Mouse (Mus musculus): Measurements from ENCODE around the gene Nprl3.

Gene Nprl3

GRCm38 (mm10) chr11:32198256-32198955 is 69.1 kb downstream of the Nprl3 start:
- no peak for DNase-seq (ENCODE audit: low read depth, low spot score)

DNA sequence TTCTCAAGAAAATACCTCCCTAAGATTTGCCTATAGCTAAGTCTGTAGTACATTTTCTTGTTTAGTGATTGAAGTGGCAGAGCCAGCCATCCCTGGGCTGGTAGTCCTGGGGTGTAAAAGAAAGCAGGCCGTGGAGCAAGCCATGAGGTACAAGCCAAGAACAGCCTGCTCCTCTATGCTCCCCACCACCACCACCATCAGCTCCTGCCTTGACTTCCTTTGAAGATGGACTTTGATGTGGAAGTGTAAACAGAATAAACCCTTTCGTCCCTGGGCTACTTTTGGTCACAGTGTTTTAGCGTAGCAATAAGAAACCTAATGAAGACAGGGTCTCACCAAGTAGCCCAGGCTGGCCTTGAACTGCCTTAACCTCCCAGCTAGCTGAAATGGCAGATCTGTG is 69.7 kb downstream of the Nprl3 start:
- DNase-seq (ENCODE audit: low read depth, low spot score), result no peak

DNA sequence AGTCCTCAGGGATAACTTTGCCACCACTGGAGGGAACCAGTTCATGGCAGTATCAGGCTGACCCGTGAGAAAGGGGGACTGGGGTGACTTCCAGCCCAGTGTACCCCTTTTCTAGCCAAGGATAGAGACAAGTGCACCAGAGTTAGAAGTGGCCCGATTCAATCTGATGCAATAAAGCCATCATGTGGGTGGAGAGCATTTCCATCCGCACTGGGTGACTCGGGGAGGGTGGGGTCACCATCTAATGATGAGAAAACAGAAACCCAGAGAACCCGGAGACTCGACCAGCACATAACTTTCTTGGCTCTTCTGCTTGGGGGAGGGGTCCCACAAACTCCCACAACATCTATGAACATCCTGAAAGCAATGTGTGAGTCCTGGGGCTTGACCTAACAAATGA is 70.8 kb downstream of the Nprl3 start:
- DNase-seq (ENCODE audit: low read depth, low spot score), result no peak

DNA sequence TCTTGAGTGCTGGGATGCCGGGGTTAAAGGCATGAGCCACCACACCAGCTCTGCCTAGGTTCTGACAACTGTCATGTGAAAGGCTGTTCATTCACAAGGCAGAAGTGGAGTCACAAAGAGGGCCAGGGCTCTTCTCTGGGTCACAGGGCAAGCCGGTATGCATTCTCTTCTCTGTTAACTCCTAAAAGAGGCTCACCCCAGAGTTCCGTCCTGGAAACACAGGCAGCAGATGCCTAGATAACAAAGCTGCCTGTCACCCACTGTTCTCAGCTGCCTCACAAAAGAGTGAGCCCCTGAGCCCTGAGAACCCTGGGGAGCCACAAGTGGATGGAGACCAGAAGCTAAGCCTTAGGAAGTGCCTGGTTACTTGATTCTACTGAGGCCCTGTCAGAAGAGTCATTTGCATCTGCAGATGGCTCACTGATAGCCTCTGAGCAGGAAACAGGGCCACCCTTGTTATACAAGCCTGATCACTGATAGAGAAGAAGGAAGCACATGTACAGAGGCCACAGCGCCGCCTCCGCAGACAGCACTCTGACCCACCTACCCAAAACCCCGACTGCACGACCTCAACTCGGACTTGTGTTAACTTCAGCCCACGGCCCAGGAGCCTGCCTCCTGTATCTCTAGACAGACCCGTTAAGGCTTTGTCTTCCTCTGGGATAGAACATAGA is 71.5 kb downstream of the Nprl3 start:
- DNase-seq (ENCODE audit: low read depth, low spot score), result no peak

DNA sequence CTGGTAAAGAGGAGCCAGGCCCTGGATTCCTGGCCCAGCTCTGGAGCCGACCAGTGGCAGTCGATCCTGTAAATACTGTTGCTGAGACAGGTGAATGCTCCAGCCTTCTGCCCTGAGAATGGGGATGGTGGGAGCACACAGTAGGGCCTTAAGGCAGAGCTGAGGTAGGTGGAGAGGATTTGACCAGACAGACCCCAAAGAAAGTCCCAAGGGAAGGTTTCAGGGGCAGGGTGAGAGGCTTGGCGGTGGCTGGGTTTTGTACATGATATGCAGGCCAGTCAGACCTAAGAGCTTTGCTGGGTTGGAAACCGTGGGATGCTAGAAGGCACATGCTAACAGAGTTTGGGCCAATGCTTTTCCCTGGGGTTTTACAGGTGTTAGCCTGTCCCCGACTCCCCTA is 72.9 kb downstream of the Nprl3 start:
- DNase-seq (ENCODE audit: low read depth, low spot score), result no peak

DNA sequence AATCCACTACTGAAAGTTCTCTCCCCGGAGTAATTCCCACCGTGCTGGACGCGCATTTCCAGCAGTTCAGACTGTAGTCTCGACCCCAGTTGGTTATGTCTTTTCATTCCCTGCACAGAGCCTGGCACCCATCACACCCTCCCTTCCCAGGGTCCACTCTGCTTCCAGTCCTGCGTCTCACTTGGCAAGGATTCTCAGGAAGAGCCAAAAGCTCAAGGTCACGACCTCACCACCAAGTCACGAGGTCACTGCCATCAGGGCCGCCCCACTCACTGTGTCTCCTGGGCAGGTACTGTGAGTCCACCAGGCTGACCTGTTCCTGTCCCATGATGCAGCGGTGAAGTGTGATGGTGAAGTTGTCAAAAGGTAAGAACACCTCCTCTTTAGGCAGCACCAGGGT is 73.4 kb downstream of the Nprl3 start:
- DNase-seq (ENCODE audit: low read depth, low spot score), result no peak

DNA sequence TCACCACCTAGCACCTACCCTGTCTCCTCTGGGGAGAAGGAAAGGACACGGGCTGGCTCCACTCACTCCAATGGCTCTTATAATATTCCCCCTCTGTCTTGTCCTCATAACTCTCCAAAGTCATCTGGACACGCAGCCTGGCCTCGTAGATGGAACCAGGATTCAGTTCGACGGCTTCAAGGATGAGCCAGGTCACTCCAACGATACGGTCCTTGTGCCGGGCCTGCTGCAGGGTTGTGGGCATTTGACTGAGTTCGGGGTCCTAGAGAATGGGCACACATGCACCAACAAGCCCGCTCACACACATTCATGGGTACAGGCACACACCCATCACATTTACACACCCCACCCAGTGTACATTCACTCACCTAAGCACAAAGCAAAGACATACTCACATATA is 74.4 kb downstream of the Nprl3 start:
- no peak for DNase-seq (ENCODE audit: low read depth, low spot score)

DNA sequence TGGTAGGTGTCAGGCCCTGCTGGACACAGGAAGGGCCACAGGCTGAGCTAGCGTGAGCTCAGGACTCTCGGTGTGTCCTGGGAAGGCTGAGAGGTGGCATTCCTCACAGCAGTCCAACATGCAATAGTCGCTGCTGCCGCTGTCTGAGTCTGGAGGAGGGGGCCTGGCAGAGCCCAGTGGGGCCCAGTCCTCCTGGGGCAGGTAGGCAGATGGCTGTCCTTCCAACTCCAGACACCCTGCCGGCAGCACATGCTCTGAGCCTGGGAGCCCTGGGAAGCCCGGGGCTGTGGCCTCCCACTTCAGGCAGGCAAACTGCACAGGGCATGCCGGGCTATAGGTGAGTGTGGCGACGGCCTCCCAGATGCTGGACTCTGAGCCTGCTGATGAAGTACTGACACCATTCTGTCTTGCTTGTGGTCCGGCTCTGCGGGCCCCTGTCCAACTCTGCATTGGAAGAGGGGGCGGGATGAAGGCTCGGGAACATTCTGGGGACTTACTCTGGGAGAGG is 76.8 kb downstream of the Nprl3 start:
- no peak for DNase-seq (ENCODE audit: low read depth, low spot score)

- no peak for DNase-seq (ENCODE audit: low read depth, low spot score)
Measured at GRCm38 (mm10) chr11:32190119-32190518, 77.4 kb downstream of the Nprl3 start.

DNA sequence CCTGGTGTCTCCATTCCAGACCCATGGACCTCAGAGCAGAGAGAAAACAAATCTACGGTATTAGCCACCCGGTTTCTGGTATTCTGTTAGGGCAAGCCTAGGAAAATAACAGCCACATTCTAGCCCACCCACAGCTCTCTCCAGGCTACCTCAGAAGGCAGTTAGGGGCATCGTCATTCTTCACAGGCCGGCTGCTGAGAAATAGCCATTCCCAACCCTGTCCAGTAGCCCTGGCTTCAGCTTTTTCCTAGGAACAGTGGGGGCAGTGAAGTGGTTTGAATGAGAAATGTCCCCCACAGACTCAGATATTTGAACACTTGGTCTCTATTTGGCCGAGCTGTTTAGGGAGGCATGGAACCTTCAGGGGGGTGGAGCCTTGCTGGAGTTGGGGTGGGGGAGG is 78.1 kb downstream of the Nprl3 start:
- DNase-seq (ENCODE audit: low read depth, low spot score), result no peak

DNA sequence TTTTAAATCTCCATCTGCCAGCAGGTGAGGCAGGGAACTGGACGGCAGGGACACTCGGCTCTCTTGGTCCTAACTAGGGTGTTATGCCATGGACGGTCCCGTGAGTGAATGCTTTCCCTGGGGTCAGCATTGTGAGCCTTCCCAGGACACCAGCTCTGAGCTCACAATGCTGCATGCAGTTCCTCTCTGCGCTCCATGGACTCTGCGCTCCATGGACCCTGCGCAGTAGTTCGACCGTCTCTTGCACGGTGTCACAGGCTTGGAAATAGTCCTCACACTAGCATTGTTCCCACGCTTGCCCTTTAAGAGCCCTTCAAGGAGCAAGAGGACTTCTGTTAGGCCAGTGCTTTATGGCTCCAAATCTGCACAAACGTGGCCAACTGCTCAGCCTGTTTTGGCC is 78.6 kb downstream of the Nprl3 start:
- no peak for DNase-seq (ENCODE audit: low read depth, low spot score)

DNA sequence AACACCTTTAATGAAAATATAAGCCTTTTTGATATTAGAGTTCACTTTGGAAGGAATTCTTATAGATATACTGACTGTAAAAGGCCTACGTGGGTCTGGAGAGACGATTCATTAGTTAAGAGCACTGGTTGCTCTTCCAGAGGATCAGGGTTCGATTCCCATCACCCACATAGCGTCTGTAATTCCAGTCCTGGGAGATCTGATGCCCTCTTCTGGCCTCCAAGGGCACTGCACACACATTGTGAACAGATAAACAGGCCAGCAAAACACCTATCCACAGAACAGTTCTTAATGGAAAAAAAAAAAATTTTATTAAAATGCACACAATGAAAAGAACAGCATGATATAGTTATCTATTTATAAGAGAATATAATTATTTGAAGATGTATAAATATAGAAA is 80.3 kb downstream of the Nprl3 start:
- no peak for DNase-seq (ENCODE audit: low read depth, low spot score)

DNA sequence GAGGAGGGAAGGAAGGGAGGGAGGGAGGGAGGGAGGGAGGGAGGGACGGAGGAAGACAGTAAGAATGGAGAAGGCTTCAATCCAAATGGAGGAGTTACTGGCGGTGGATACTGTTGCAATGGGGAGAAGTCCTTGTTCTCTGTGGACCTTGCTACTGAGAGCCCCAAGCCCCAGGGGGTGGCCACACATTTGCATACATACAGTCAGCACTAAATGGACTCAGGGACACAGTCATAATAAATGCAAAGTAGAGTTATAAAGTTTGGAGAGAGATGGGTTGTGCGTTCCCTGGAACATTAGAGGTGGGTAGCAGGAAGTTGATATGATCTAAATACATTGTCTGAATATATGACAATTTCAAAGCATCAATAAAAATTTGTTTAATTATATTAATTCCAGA is 81.5 kb downstream of the Nprl3 start:
- DNase-seq (ENCODE audit: low read depth, low spot score), result no peak

- DNase-seq (ENCODE audit: low read depth, low spot score), result no peak
Measured at GRCm38 (mm10) chr11:32184469-32184868, 83.0 kb downstream of the Nprl3 start.

DNA sequence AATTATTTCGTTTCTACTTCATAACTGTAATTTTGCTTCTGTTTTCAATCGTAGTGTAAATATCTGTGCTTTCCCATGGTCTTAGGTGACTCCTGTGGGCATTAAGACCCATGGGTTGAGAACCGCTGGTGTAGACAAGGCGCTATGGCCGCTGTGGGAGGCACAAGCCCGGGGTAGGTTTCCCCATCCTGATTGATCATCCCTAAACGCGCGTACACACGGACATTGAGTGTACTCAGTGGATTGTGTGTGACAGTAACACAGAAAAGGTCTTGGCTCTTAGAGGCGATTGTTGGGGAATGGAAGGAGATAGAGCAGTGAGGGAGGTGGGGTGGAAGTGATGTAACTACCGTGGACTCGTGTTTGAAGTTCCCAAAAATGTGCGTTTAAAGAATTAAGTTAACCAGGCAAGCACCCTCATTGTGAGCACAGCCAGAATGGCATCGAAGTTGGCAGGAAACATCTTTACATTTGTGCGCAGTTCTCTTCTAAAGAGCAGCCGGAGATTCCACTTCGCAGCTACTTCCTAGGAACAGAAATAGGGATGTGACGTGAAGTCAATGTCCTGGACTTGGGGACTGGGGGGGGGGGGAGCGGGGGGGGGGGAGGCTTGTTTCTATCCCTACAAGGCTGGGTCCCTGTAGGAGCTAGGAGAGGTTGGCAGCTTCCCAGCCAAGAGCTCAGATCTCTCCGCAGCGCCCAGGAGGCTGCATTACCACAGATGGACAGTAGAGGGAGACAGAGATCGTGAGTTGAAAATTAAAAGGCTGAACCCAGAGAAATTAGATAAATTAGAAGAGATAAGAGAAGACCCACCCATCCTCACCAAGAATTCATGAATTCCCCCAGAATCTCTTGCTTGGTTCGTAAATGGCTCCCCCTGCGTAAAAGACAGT is 85.3 kb downstream of the Nprl3 start:
- DNase-seq (ENCODE audit: low read depth, low spot score), result no peak

DNA sequence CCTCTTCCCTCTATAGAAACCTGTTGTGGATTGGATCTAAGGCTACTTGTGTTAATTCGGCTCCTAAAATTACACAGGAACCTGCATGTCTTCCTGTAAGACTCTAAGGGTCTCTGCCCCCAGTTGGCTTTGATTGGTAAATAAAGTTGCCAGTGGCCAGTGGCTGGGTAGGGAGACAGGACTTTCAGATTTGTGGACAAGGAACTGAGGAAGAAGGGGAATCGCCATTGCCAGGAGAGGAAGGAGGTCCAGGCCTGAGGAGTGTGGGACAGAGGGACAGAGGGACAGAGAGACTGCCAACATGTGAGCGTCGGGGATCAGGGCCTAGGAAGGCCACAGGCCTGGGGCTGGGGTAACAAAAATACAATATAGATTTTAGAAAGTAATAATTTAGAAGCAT is 86.3 kb downstream of the Nprl3 start:
- no peak for DNase-seq (ENCODE audit: low read depth, low spot score)

DNA sequence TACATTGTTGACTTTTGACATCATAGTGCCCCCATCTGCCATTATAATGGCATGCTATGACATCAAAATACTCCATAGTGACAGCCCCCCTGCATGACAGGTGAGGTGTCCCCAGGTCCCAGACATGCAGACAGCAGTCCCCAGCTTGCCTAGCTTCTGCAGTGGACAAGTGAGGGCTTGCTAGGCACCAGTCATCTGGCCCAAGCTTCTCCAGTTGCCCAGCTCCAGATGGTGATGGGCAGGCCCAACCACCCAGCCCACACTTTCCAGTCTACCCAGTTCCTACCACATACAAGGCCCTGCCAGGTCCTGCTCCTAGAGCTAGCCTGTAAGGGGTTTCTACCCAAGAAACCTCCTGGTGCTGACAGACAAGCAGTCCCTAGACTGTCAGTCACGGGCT is 89.0 kb downstream of the Nprl3 start:
- DNase-seq (ENCODE audit: low read depth, low spot score), result no peak

Measured in brain, embryonic 18.5 days (tissue).